Mouse (Mus musculus) kidney, embryonic 16.5 days (tissue): ENCODE measurements at regions not wholly inside any gene's neighbourhood (a gene's known extent, or its start where the extent isn't known, plus 50 kb on each side); places are given as distances from the start of the nearest gene placed in this dataset.

ENCODE experiments used
- ATAC-seq: fragments of 200-750 bp; cut with Nextera tagmentation; 2 replicates; pipeline ENCODE4 v1.8.0; 2017; ENCODE audit warnings: moderate TSS enrichment; ENCODE audit not compliant: low FRiP score, low TSS enrichment
- H3K27ac ChIP-seq: fragments of 300-500 bp; sonication (generic); 2 replicates; pipeline ENCODE4 v1.5.1; 2014; ENCODE audit warnings: low read length
- H3K27me3 ChIP-seq: fragments of 300-500 bp; sonication (generic); 2 replicates; pipeline ENCODE4 v1.6.1; 2014; ENCODE audit warnings: low read length, control low read depth, mixed read lengths; ENCODE audit not compliant: insufficient read depth
- H3K36me3 ChIP-seq: fragments of 300-500 bp; sonication (generic); 2 replicates; pipeline ENCODE4 v1.6.1; 2014; ENCODE audit warnings: low read length, control low read depth, mixed read lengths; ENCODE audit not compliant: insufficient read depth
- H3K4me1 ChIP-seq: fragments of 300-500 bp; sonication (generic); 2 replicates; pipeline ENCODE4 v1.6.1; 2014; ENCODE audit warnings: low read length, control low read depth, mixed read lengths; ENCODE audit not compliant: insufficient read depth
- H3K4me2 ChIP-seq: fragments of 300-500 bp; sonication (generic); replicated peaks from 2 replicates; pipeline ENCODE4 v1.6.1; 2014; ENCODE audit warnings: low read depth, low read length
- H3K4me3 ChIP-seq: fragments of 300-500 bp; sonication (generic); 2 replicates; pipeline ENCODE4 v1.5.1; 2014; ENCODE audit warnings: mild to moderate bottlenecking, low read length
- H3K9ac ChIP-seq: fragments of 300-500 bp; sonication (generic); replicated peaks from 2 replicates; pipeline ENCODE4 v1.6.1; 2014; ENCODE audit warnings: low read length
- H3K9me3 ChIP-seq: fragments of 300-500 bp; sonication (generic); 2 replicates; pipeline ENCODE4 v1.6.1; 2016; ENCODE audit warnings: low read length, control low read depth
- WGBS: fragments of 180-500 bp; shearing (Covaris S2); extraction: QIAGEN DNeasy Blood & Tissue Kit; methylation state at CpG from one replicate; pipeline ENCODE4 v1.1.7; 2014; 5-methylcytosine and 5-hydroxymethylcytosine counted together

DNA sequence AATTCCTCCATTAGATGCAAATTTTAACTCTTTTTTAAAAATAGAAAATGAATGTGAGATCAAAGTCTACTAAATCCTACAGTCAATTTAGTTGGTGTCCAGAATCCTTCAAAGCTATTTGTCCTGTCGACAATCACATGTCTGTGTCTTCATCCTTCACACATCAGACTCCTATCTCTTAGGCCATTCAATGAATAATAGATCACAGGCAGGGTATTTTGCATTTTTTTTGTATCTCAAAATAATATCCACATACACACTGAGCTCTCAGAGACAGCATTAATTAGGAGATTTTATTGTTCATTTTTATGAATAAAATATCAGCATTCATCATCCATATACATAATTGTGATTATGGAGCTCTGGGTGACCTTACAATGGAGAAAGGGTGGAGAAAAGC is 427.2 kb downstream of the Hao1 start:
- H3K4me2 ChIP-seq: no peak overlapping the region
- no peak overlapping the region for H3K27ac ChIP-seq
- H3K4me1 ChIP-seq: no peaks in the 10 kb centered on the region
- no peaks in the 10 kb centered on the region for H3K9me3 ChIP-seq
- no peaks in the 10 kb centered on the region for H3K36me3 ChIP-seq
- 83% methylated on average over 1 of the region's 1 CpGs for WGBS
- H3K4me3 ChIP-seq: no peak overlapping the region
- H3K27me3 ChIP-seq: no peaks in the 10 kb centered on the region
- H3K9ac ChIP-seq: no peak overlapping the region
- no peak for ATAC-seq

DNA sequence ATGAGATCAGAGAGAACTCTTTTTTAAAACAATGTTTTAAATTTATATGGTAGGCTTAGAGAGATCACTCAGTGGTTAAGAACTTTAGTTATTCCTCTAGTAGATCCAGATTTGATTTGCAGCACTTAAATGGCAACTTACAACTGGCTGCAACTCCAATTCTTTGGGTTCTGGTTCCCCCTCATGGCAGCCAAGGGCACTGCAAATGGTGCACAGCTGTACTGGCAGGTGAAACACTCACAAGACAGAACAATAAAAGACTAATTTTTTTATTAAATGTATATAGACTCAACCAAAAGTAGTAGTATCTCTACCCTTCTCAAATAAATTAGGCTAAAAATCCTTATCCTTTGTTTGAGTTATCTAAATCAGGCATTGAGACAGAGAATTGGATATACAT is 446.9 kb downstream of the Hao1 start:
- Histone ChIP-seq H3K4me1 (no peaks in the 10 kb centered on the region), H3K9me3 (no peaks in the 10 kb centered on the region), H3K9ac (no peak overlapping the region), H3K27me3 (no peaks in the 10 kb centered on the region), H3K27ac (no peak overlapping the region), H3K4me2 (no peak overlapping the region), H3K4me3 (no peak overlapping the region), H3K36me3 (no peaks in the 10 kb centered on the region)
- no peak for ATAC-seq

GRCm38 (mm10) chr2:134088374-134088773 is 465.8 kb downstream of the Hao1 start:
- Histone ChIP-seq H3K36me3 (no peaks in the 10 kb centered on the region), H3K9me3 (peaks cover 4% of the 10 kb centered on the region; the same call in 1 of the 2 replicates), H3K27me3 (no peaks in the 10 kb centered on the region), H3K4me1 (no peaks in the 10 kb centered on the region), H3K4me3 (no peak overlapping the region), H3K4me2 (no peak overlapping the region), H3K27ac (no peak overlapping the region), H3K9ac (no peak overlapping the region)
- ATAC-seq: no peak
- WGBS: 86% methylated on average over 2 of the region's 2 CpGs

DNA sequence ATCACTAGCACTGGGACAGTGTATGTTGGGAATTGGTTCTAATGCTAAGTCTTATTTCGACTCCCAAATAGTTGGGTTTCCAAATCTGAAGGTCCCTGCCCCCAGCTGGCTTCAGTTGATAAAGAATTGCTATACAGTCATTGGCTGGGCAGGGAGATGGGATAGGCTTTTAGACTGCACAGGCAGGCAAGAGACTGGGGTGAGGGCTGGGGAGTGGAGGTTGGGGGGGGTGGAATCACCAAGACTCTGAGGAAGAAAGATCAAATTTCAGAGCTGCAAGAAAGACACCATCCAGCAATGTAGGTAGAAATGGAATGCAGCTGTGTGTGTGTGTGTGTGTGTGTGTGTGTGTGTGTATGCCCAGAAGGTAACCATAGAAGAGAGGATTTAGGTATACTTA is 474.0 kb downstream of the Hao1 start:
- WGBS: 72% methylated on average over 1 of the region's 1 CpGs
- Histone ChIP-seq H3K9ac (no peak overlapping the region), H3K9me3 (no peaks in the 10 kb centered on the region), H3K27ac (no peak overlapping the region), H3K4me3 (no peak overlapping the region), H3K36me3 (no peaks in the 10 kb centered on the region), H3K4me1 (no peaks in the 10 kb centered on the region), H3K4me2 (no peak overlapping the region), H3K27me3 (no peaks in the 10 kb centered on the region)
- ATAC-seq: 0 out of 2 replicates have a peak, but pooled peaks have one; percentile 23

DNA sequence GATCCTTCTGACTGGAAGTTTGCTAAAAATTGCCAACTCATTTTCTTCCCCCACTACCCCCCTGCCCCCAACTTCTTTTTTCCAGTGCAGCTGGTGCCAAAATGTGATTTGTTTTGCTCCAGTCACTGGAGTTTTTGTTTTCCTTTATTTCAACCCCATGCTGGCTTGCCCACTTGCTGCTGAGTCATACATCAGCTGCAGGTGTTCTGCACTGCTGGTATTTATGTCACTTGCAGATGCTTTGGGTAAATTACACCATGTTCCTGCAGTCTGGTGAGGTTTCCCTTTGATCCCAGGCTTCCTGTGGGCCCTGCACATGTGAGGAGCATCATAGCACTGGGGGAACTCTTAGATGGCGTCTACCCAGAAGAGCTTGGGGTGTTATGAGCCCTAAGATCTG is 476.2 kb downstream of the Hao1 start:
- Histone ChIP-seq H3K9ac (no peak overlapping the region), H3K36me3 (no peaks in the 10 kb centered on the region), H3K4me3 (no peak overlapping the region), H3K9me3 (no peaks in the 10 kb centered on the region), H3K4me2 (no peak overlapping the region), H3K27ac (no peak overlapping the region), H3K4me1 (no peaks in the 10 kb centered on the region), H3K27me3 (no peaks in the 10 kb centered on the region)
- WGBS: 25% methylated on average over 1 of the region's 1 CpGs
- ATAC-seq: peak; percentile 35; the same call in 1 of the 2 replicates

GRCm38 (mm10) chr2:134067910-134068335 is 486.2 kb downstream of the Hao1 start:
- H3K27ac ChIP-seq: no peak overlapping the region
- no peak for ATAC-seq
- no peak overlapping the region for H3K9ac ChIP-seq
- no peaks in the 10 kb centered on the region for H3K9me3 ChIP-seq
- no peaks in the 10 kb centered on the region for H3K27me3 ChIP-seq
- 71% methylated on average over 8 of the region's 8 CpGs for WGBS
- no peak overlapping the region for H3K4me2 ChIP-seq
- no peaks in the 10 kb centered on the region for H3K4me1 ChIP-seq
- H3K36me3 ChIP-seq: no peaks in the 10 kb centered on the region
- no peak overlapping the region for H3K4me3 ChIP-seq

GRCm38 (mm10) chr2:134067404-134067803 is 486.8 kb downstream of the Hao1 start:
- Histone ChIP-seq H3K4me1 (no peaks in the 10 kb centered on the region), H3K27me3 (no peaks in the 10 kb centered on the region), H3K36me3 (no peaks in the 10 kb centered on the region), H3K9me3 (no peaks in the 10 kb centered on the region), H3K9ac (no peak overlapping the region), H3K27ac (no peak overlapping the region), H3K4me3 (no peak overlapping the region), H3K4me2 (no peak overlapping the region)
- 90% methylated on average over 1 of the region's 1 CpGs for WGBS
- no peak for ATAC-seq

GRCm38 (mm10) chr2:134059916-134060618 is 494.1 kb downstream of the Hao1 start:
- Histone ChIP-seq H3K4me3 (no peak overlapping the region), H3K4me2 (no peak overlapping the region), H3K27me3 (no peaks in the 10 kb centered on the region), H3K9me3 (no peaks in the 10 kb centered on the region), H3K9ac (no peak overlapping the region), H3K27ac (no peak overlapping the region), H3K36me3 (no peaks in the 10 kb centered on the region), H3K4me1 (no peaks in the 10 kb centered on the region)
- WGBS: 85% methylated on average over 2 of the region's 2 CpGs
- ATAC-seq: no peak

GRCm38 (mm10) chr2:134036359-134036874 is 484.5 kb downstream of the Bmp2 start:
- Histone ChIP-seq H3K4me3 (no peak overlapping the region), H3K9me3 (no peaks in the 10 kb centered on the region), H3K4me2 (no peak overlapping the region), H3K9ac (no peak overlapping the region), H3K36me3 (no peaks in the 10 kb centered on the region), H3K27ac (no peak overlapping the region), H3K4me1 (no peaks in the 10 kb centered on the region), H3K27me3 (no peaks in the 10 kb centered on the region)
- ATAC-seq: no peak
- WGBS: 83% methylated on average over 6 of the region's 6 CpGs

- ATAC-seq: no peak; the same call in 1 of the 2 replicates
Observed at GRCm38 (mm10) chr2:134029631-134030414, 477.9 kb downstream of the Bmp2 start.

More at GRCm38 (mm10) chr2:134029631-134030414, 477.9 kb downstream of the Bmp2 start:
- Histone ChIP-seq H3K36me3 (no peaks in the 10 kb centered on the region), H3K4me3 (no peak overlapping the region), H3K4me1 (no peaks in the 10 kb centered on the region), H3K27me3 (no peaks in the 10 kb centered on the region), H3K27ac (no peak overlapping the region), H3K9ac (no peak overlapping the region), H3K9me3 (no peaks in the 10 kb centered on the region), H3K4me2 (no peak overlapping the region)
- WGBS: 63% methylated on average over 4 of the region's 4 CpGs
